Mouse (Mus musculus): Measurements from ENCODE around the gene Clic5. TPM values are rescaled to one million over a fixed set of nuclear protein-coding genes. Genes with fewer than 3 reads are reported as not detected.

The Clic5 gene
- total RNA-seq, 4 experiments from 2014 or later: 161 to 179 (median 171) TPM

DNA sequence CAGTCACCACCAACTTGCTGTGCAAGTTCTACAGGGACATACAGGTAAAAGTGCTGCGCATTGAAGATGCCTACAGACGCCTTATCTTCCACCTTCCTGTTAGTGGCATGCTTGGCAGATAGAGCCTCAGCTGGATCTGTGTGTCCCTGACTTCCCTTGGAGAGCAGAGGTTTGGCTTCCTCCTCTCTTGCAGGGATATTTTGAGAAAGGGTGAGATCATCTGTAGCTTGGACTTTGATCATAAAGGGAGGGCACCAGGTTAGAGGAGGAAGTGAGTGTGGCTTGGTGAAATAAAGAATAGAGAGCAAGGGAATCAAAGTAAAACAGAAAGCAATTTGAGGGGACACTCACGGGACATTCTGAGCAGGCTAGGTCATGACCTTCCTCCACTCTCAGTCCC lies 4.6 kb downstream of the Clic5 start:
- DNase-seq (ENCODE audit: low spot score): peak; percentile 81

DNA sequence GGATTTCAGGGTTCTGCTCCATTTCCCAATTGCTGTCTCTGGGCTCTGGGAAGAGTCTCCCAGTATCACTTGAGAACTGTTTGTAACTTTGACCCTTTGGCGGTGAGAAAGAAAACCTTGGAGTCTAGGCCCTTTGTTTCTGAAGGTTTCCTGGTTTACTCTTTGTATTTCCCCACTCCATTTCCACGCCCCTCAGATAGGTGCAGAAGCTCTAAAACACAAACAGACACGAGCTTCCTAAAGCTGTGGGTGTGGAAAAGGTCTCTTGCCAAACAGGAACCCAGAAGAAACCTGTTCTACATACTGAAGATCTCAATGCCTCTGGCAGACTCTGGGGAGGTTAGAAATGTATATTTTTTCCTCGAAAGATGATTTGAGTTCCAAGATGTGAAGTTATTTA lies 10.8 kb downstream of the Clic5 start:
- no peak for DNase-seq (ENCODE audit: low spot score)

DNA sequence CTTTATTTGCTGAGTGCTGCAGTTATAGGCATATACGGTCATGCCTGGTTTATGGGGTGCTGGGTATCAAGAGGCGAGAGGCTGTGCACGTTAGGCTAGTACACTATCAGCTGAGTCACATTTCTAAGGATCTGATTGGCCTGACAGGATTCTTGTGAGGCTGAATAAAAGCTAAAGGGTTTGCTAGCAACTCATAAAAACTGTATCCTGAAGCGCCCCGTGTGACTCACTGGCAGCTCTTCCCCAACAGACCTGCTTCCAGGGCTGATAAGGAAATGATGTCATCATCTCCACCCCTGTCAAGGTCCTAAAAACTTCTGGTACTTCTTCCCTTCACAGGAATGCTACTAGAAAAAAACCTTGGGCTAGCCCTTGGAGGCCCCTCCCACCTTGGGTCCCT lies 14.6 kb downstream of the Clic5 start:
- DNase-seq (ENCODE audit: low spot score): no peak

DNA sequence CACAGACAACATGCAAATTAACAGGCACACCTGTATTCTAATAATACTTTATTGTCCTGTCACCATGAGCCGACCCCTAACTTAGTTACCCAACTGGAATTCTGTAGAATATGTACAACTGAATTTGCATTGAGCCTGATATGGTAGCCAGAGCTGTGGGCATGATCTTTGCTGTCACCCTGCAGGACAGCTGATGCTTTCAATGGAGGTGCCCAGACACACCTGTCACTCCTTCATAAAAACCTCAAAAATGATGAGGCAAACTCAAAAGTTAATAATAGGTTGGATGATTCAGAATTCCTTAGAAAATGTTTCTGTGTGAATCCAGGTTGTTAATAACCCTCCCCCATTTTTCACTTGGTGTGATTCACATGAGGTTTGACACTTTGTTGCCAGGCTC lies 16.4 kb downstream of the Clic5 start:
- no peak for DNase-seq (ENCODE audit: low spot score)

DNA sequence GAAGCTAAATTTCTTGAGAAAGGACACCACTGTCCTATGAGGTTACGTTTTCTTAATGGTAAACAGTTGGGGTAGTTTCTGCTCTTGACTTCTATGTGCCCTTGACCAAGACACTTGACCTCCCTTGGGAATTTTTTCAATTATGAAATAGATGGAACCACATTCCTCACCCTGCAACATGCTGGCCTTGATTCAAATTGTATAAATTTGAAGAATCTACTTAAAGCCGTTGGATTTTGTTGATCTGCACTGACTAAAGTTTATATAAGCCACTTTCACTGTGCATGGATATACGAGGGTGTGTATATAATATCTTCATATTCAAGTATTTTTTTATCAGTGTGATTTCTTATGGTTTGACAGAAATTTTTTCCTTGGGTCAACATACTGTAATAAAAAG lies 17.2 kb downstream of the Clic5 start:
- no peak for DNase-seq (ENCODE audit: low spot score)

DNA sequence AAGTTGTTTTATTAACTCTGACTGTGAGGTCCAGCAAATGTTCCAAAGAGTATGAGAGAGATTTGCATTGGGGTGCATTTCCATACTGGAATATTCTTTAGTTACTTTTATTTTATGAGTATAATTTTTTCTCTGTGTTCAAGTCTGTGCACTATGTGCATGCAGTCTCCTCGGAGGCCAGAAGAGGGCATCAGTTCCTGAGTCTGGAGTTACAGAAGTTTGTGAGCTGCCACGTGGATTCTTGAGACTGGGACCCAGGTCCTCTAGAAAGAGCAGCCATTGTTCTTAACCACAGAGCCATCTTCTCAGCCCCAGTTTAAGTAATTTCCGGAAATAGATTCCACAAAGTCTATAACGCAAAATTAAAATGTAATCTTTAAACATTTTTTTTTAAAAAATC lies 20.5 kb downstream of the Clic5 start:
- DNase-seq (ENCODE audit: low spot score): no peak

DNA sequence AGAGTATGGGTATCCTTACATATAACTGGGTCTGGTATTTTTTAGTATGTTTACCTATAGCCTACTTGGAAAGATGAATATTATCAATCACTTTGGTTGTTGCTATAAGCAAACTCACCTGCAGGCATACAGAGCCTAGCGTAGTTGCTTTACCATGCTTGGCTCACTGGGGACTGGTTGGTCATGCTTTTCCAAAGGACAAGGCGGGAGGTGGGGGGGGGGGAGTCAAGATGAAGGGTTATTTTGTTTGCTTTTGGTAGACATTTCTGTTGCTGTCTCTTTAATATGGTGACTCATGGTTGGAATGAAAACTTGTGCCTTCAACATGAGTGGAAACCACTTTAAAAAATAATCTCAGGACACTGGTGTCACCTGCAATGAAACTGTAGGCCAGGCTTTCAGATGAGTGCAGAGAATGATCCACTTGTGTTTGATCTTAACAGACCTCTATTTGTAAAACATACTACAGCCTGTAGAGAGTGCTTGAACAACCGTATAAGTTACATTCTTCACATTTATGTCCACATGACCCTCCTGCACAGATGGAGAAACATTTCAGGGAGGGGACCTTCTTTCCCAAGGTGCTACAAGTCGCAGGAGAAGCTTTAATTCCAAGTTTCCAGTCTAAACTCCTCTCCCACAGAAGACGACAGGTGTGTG lies 24.7 kb downstream of the Clic5 start:
- DNase-seq (ENCODE audit: low spot score): no peak

DNA sequence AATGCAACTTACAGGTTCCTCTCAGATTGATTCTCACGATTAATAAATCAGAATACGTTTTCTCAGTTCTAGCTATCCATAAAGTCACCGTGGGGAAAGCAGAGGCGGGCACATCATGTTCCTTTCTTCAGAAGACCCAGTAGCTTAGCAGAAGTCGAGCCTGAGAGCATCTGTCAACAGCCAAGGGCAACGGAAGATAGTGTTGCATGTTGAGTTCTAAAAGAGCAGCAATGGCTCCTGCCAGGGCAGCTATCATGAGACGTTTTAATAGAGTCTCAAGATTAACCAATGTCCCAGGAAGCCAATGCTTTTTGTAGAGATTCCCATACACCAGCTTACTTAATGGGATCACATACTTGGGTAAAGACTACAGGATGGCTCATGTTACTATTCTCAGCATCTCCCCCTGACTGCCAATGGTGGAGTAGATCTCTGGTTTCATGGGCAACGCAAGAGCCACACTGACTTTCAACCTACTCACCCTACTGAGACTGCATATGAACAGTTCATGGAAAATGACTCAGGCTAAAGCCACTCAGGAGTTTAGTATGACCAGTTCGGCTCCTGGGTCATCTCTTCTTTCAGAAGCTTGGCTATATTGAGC lies 26.9 kb downstream of the Clic5 start:
- no peak for DNase-seq (ENCODE audit: low spot score)

DNA sequence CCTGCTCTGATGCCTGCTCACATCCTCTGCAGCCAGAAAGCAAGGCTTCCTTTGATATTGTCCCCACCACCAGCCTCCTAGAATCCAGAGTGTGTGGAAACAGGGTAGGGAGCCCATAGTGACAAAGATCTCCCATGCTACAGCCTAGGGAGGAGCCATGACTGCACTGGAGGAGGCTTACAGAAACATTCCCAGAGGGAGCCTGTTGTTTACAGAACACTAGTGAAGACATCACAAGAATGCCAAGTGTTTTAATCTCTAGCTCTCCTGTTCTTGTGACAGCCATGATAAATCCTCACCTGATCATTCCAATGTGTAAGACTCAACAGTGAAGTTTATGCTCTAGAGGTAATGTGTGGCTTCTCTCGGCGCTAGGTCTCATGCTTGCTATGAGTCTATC lies 28.8 kb downstream of the Clic5 start:
- DNase-seq (ENCODE audit: low spot score): no peak

DNA sequence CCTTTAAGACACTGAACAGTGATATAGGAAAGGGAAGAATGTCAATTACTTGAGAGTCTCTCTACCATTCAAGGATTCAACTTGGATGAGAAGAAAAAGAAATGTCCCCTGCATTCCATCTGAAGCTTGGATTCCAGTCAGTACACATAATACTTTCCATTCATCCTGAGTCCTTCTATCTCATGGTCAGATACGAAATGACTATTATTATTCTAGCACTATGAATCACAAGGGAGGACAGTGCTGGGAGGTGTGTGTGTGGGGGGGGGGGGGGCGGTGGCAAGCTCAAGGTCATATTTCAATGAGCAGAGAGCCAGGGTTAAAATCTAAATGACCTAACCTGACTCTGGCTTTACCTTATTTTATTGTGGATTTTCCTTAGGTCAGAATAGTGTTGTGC lies 31.6 kb downstream of the Clic5 start:
- DNase-seq (ENCODE audit: low spot score): no peak

DNA sequence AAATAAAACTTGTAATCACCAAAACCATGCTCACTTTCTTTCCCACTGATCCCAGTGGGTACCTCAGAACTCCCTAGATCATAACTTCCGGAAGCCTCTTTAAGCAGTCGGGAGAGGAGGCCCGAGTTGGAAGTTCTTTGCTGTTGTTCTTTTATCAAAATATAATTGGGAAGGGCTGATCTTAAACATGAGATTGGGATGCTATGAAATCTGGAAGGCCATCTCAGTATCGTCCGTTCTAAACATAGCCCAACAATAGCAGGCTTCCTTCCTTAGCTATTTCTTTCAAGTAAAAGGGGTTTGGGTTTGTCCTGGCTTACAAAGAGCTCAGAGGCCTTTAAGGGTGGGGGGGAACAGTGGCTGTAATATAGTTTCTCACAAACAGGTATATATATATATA lies 40.0 kb downstream of the Clic5 start:
- peak; percentile 62 for DNase-seq (ENCODE audit: low spot score)

DNA sequence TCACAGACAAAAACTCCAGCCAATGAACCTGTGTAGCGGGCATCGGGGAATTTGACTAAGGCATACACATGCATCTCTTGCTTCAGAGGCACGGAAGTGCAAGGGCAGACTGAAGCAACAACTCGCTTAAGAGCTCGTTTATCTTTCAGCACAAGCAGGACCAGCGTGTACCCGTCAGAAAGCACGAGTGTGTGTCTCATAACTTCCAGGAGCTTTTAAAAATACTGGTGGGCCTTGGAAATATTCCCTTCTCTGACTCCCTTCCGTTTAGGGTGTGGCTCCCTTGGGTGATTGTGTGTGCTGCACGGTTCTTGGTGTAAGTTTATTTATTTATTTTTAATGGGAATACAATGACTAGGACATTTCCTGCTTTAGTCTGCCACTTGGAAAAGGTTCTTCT lies 41.7 kb downstream of the Clic5 start:
- DNase-seq (ENCODE audit: low spot score): peak; percentile 86

DNA sequence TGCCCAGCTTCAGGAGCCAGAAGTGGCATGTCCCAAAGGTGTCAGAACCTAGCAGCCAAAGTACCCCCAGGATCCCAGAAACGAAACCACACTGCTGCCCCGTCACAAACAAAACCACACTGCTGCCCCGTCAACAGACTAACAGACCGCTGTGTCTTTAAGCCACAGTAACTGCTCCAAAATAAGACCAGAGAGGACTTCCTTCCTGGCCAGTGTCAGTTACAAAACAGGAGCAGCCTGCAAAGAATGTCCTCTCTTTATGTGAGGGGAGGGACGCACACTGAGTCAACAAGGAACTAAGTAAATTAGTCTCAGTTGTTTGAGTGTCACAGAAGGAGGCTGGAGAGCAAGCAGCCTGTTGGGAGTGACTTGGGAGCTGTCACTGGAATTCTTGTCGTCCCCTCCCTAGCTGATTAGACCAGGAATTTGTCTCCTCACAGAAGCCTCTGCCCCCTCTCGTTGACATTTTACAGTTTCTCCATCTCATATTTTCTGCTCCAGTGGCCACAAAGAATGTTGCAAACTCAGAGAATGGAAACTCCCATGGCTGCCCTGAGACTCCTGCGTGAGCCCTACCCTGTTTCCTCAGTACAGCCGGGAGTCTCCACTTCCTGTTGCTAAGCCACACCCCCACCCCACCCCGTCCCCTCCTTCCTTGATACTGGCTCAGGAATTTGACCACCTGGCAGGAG lies 50.8 kb downstream of the Clic5 start:
- peak; percentile 74 for DNase-seq (ENCODE audit: low spot score)

DNA sequence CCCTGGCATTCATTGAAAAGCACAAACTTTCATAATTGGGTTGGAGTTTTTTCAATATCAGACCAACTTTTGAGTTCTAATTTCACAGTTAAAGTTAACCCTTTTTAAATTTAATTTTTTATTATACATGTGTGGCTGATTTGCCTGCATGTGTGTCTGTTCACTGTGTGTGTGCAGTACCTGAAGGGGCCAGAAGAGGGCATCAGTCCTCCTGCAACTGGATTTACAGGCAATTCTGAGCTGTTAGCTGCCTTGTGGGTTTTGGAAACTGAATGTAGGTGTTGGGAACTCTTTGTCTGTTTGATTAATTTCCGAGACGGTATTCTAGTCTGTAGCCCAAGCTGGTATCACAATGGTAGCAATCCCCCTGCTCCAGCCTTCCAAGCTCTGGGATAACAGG lies 52.4 kb downstream of the Clic5 start:
- no peak for DNase-seq (ENCODE audit: low spot score)

DNA sequence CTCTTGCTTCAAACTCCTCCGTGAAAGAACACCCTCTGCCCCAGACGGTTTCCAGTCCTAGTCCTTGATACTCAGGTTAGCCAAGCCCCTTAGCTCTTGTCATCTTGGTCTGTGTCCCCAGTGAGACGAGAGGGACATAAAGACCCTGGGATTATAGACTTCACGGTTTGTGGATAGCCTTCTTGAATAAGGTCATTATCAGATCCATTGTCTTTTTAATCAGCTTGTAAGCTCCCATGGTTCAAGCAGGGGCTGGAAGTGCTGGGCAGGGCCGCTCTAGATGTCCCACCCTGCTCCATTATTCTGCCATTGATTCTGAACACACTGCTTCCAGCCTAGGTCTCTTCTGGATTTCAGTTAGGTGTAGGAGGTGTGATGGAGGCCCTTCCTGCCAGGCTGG lies 55.7 kb downstream of the Clic5 start:
- DNase-seq (ENCODE audit: low spot score): no peak

DNA sequence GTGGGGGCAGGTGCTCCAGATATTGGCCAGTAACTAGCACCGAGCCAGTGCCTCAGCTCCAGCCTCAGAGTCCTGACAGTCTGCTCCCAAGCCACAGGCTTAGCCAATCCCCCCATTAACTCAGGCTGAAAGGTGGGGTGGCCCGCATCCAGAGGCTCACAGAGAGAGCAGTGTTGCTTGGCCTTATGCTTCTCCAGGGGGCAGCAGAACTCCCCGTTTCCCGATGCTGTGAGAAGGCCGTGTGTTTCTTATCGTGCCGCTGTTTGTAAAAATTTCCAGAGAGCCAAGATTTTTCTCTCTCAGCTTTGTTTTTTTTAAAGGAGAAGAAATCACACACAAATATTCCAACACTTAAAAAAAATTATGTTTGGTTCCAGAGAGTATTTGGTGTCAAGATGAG lies 56.2 kb downstream of the Clic5 start:
- no peak for DNase-seq (ENCODE audit: low spot score)

DNA sequence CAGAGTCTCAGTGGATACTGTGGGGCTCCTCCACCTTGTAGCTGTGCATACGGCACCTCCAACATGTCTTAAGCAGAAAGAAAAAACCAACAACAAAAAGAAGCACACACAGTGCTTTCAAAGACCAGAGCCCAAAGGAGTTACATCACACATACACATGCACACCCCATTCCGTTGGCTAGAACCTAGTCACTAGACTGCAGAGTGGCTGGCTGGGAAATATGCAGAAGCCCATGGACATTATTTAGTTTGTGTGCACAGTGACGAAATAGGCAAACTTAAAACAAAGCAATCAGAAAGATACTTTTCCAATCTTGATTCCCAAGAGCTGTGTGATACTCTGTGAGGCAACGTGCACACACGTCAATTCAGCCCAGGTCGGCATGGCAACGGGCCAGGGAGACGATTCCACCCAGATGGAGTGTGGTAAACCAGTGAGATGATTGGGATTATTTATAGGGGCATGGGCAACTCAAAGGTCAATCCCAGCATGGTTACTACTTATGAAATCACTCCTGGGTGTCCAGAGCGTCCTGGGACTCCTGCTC lies 57.8 kb downstream of the Clic5 start:
- DNase-seq (ENCODE audit: low spot score): no peak

DNA sequence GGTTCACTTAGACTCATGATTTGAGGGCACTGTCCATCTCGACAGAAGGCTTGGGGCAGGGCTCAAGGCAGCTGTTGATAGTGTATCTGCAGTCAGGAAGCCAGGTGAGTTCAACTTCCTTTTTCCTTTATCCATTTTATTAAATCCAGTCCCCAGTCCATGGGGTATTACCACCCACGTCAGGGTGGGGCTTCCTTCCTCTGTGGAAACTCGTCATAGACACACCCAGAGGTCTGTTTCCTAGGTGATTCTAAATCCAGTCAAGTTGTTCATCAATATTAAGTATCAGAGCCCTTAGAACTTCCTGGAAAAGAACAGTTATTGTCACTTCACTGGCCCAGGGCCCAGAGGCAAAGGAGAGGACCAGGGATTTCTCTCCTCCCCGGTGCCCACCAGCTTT lies 61.2 kb downstream of the Clic5 start:
- peak; percentile 67 for DNase-seq (ENCODE audit: low spot score)

DNA sequence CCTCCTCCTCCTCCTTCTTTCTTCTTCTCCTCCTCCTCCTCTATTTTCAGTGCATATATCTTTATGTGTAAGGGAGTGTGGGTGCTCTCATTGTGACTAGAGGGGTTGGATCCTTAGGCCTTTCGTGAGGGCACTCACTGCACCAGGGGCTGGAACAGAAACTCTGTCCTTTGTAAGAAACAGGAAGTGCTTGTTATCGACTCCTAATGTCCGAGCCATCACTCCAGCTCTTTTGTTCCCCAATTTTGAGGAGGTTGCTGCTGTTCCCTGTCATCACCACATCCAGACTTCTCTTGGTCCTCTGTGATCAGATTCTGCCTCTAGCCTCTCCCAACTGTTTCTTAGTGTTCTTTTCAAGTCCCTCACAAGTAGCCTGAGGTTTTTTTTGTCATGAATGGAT lies 64.3 kb downstream of the Clic5 start:
- no peak for DNase-seq (ENCODE audit: low spot score)

DNA sequence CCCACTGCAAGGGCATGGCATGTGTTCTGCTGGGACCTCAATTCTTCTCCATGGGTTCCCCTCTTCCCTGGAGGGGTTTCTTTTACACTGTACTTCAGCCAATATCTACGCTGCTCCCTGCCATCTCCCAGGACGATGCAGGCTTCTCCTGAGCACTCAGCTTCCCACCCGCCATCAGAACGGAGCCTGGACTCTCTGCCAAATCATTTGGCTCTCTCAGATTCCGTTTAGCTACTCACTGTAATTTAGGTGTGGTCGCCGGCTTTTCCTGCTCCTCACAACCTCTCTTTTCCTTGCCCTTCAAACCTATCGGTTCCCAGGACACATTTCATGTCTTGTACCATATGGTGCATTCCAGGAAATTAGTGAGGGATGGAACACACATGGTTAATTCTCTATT lies 66.3 kb downstream of the Clic5 start:
- DNase-seq (ENCODE audit: low spot score): no peak

DNA sequence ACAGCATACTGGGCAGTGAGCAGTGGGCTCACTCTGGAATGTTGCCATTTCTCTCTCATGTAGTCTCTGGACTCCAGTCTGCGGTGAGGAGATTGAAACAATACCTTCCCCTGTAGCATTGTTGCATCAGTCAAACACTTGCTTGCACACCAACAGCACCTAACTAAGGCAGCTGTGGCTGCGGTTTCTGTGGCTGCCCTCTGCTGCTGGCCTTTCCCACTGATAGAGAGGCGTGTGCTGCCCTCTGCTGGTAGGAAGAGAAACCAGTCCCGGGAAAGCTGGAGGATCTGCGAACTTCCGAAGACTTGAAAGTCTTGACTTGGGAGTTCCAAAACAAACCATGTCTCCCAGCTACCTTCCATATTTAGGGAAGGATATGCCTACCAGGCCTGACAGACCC lies 68.2 kb downstream of the Clic5 start:
- DNase-seq (ENCODE audit: low spot score): peak; percentile 74

DNA sequence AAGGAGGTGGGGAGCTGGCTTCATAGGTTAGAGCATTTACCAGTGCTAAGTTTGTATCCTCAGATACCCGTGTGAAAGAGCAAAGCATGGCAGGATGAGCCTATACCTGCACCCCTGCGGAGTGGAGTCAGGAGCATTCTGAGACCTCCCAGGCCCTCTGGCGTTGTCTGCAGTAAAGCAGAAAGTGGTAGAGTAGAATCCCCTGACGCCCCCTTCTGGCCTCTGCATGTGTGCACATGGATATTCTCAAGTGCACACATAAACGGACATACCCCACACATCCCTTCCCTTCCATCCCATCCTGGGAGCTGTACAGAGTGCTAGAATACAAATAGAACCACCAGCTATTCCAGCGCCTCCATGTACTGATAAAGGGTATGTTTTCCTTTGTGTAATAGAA lies 70.9 kb downstream of the Clic5 start:
- no peak for DNase-seq (ENCODE audit: low spot score)

DNA sequence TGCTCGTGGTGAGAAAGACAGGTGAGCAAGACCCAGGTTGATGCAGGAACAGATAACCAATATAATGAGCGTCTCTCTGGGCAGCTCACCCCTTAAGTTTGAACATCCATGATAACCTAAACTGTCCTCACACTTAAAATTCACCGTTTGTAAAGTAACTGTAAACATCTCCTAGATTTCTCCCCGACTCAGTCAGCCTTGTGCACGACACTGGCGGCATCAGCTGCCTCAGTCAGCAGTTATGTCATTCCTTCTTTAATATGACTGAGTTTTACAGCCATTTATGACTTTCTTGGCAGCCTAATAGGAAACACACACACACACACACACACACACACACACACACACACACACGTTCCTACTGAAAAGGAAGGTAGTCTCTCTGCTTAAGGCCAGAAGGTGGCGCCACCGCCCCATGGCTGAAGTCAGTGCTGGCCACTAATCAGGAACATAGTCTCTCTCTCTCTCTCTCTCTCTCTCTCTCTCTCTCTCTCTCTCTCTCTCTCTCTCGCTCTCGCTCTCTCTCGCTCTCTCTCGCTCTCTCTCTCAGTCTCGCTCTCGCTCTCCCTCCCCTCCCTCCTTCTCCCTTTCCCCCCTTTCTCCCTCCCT lies 73.3 kb downstream of the Clic5 start:
- no peak for DNase-seq (ENCODE audit: low spot score)
